Mouse (Mus musculus): Measurements from ENCODE around the gene Strada. TPM values are rescaled to one million over a fixed set of nuclear protein-coding genes. Genes with fewer than 3 reads are reported as not detected.

Gene Strada
- polyA plus RNA-seq, 1 experiment from 2014 or later = 28.8 TPM

DNA sequence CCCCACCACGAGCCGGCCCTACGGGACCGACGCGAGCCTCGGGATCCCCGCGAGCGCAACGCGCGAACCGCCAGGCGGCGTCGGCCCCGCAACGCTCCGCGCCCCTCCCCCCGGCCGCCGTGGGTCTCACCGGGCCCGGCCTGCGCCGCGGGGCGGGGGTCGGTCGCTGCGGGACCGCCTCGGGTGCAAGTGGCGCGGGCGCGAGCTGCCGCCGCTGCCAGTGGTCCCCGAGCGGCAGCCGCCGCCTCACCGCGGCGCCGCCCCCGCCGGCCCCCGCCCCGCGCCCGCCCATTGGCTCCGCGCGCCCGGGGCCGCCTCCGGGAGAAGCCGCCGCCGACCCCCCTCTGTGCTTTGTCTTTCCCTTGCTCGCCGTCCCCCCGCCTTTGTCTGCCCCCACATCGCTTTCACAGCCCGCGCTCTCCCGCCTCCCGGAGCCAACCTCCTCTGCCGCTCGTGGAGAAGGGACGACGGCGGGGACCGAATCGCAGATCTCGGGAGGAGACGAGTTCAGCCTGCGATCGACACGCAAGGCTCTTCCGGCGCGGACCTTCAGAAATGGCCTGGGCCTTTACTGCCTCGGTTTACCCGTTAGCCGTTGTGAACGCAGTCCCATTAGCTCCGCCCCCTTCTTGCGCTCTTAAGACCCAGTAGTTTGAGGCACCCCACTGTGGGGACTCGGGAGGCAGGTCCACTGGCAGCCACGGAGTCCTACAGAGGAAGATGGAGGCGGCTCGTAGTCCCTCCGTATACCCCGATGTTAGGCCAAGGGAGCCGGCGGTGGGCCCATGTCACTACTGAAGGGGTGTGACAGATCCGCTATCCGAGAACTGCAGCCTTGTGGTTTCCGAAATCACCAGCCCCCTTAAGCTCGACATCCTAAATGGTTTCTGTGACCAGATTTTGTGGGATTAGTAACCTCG is 41.8 kb downstream of the Strada start:
- Histone ChIP-seq H3K9me3 (ENCODE audit: control insufficient read depth, low read length) (no peaks in the 10 kb centered on the region), H3K4me2 (ENCODE audit: low read length) (peak overlapping the region; percentile 83), H3K27me3 (replicated peaks; ENCODE audit: control insufficient read depth, insufficient read depth, low read length) (no peaks in the 10 kb centered on the region), H3K27ac (ENCODE audit: low read length) (peak overlapping the region; percentile 95), H3K9ac (replicated peaks; ENCODE audit: low read depth, low read length) (peak overlapping the region; percentile 97), H3K4me3 (replicated peaks; ENCODE audit: low read length) (peak overlapping the region; percentile 79), H3K4me1 (replicated peaks; ENCODE audit: control insufficient read depth, insufficient read depth, low read length) (peaks cover 29% of the 10 kb centered on the region), H3K36me3 (ENCODE audit: control insufficient read depth, insufficient read depth) (peaks cover 20% of the 10 kb centered on the region)
- under 1% methylated on average over 58 of the region's 106 CpGs for whole genome bisulfite sequencing
- peak; percentile 75 for ATAC-seq

DNA sequence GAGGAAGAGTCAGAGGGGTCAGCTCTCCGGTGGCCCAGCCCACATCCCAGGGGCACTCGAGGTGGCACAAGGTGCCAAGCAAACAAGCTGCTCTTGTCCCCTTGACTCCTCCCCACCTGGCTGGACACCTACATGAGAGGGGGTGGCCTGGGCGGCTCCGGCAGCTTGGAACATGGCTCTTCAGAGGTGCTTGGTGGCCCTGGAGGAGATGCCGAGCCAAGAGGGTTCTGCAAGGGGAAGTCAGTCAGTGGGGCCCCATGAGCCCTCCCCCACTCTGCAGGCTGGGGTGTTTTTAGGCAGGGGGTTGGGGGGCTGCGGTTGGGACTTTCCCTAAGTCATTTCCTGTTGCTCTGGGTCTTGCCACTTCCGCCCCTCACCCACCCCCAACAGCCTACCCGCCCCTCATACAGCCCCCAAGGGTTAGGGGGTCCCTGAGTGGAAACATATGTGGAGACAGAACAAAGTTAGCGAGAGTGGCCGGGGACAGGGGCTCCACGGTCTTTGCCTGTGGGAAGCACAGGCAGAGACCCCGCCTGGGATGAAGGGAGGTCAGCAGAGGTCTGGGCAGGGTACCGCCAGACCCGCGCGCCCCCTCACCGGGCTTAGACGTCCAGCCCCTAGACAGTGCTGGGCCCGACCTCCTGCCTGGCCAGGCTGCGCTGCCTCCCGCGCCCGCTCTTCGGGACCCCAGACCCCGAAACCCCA is 42.6 kb downstream of the Strada start:
- H3K4me1 ChIP-seq (replicated peaks; ENCODE audit: control insufficient read depth, insufficient read depth, low read length) = peaks cover 29% of the 10 kb centered on the region
- peak overlapping the region; percentile 83 for H3K4me2 ChIP-seq (ENCODE audit: low read length)
- H3K27me3 ChIP-seq (replicated peaks; ENCODE audit: control insufficient read depth, insufficient read depth, low read length) = no peaks in the 10 kb centered on the region
- 1% methylated on average over 25 of the region's 25 CpGs for WGBS
- H3K9me3 ChIP-seq (ENCODE audit: control insufficient read depth, low read length) = no peaks in the 10 kb centered on the region
- peak overlapping the region; percentile 95 for H3K27ac ChIP-seq (ENCODE audit: low read length)
- H3K4me3 ChIP-seq (replicated peaks; ENCODE audit: low read length) = peak overlapping the region; percentile 79
- peaks cover 25% of the 10 kb centered on the region for H3K36me3 ChIP-seq (ENCODE audit: control insufficient read depth, insufficient read depth)
- peak; percentile 35 for ATAC-seq
- peak overlapping the region; percentile 97 for H3K9ac ChIP-seq (replicated peaks; ENCODE audit: low read depth, low read length)

DNA sequence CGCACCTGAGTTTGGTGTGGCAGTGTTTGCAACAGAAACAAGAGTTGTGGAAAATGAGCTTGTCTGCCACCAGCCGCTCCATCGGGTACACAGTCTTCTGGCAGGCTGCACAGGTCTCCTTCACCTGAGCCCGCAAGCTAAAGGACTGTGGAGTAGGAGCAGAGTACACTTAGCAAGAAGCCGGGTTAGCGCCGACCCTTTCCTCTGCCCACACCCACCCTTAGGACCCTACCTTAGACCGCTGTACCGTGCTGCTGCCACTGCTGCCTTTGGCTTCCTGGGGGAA is 43.1 kb downstream of the Strada start:
- no peak for ATAC-seq
- peak overlapping the region; percentile 83 for H3K4me2 ChIP-seq (ENCODE audit: low read length)
- no peaks in the 10 kb centered on the region for H3K9me3 ChIP-seq (ENCODE audit: control insufficient read depth, low read length)
- peaks cover 29% of the 10 kb centered on the region for H3K4me1 ChIP-seq (replicated peaks; ENCODE audit: control insufficient read depth, insufficient read depth, low read length)
- peak overlapping the region; percentile 95 for H3K27ac ChIP-seq (ENCODE audit: low read length)
- 40% methylated on average over 9 of the region's 9 CpGs for WGBS
- peak overlapping the region; percentile 79 for H3K4me3 ChIP-seq (replicated peaks; ENCODE audit: low read length)
- H3K36me3 ChIP-seq (ENCODE audit: control insufficient read depth, insufficient read depth) = peaks cover 29% of the 10 kb centered on the region
- H3K27me3 ChIP-seq (replicated peaks; ENCODE audit: control insufficient read depth, insufficient read depth, low read length) = no peaks in the 10 kb centered on the region
- H3K9ac ChIP-seq (replicated peaks; ENCODE audit: low read depth, low read length) = peak overlapping the region; percentile 97

DNA sequence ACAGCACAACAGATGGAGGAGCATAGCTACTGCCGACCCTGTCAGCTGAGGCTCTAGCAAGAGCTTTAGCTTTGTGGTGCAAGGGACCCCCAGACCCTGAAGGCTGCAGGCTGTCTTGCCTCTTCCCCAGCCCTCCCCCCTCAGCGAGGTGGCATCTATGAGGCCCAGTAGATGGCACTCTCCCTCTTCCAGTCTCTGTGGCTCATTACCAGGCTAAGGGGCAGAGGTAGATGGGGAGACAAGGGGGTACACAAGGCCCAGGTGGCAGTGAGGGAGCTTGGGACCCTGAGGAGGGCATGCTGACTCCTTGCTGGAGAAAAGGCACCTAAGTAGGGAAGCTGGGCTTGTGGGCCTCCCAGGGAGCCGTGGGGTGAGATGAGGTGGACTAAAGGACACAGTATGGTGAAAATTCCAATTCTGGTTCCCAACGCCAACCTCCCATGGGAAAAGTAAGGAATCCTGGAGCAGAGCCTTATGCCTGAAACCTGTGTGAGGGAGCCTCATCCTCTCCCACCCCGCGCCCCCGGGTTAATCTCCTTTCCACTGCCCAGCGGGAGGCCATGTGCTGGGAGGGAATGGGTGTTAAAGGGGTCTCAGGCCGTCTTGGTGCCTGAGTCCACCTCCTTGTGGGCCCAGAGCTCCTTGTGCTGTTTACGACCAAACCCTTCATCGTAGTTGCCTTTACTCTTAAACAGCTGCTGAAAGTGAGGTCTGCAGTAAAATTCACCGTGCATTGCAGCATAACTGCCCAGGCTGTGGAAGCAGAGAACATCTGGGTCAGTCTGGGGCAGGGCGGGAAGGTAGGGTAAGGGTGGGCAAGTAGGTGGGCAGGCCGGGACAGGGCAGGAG is 43.7 kb downstream of the Strada start:
- Histone ChIP-seq H3K4me1 (replicated peaks; ENCODE audit: control insufficient read depth, insufficient read depth, low read length) (peaks cover 29% of the 10 kb centered on the region), H3K27me3 (replicated peaks; ENCODE audit: control insufficient read depth, insufficient read depth, low read length) (no peaks in the 10 kb centered on the region)
- 51% methylated on average over 14 of the region's 14 CpGs for WGBS

DNA sequence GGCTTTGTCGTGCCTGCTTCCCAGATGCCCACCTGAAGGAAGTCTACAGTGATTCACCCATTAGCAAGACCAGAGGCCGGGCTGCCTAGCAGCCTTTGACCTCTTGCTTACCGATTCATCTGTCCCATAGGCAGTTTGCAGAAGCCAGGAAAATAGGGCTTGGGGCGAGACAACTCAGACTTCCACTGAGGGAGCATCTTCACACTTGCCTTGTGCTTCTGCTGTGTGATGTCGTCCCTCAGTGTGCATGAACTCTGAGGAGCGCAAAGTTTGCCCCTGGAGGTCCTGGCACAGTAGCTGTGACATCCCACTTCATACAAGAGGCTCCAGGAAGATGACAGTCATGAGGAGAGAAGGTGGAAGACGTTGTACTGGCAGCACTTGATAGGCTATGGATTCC is 44.8 kb downstream of the Strada start:
- no peaks in the 10 kb centered on the region for H3K27me3 ChIP-seq (replicated peaks; ENCODE audit: control insufficient read depth, insufficient read depth, low read length)
- WGBS = 94% methylated on average over 7 of the region's 7 CpGs
- peaks cover 27% of the 10 kb centered on the region for H3K36me3 ChIP-seq (ENCODE audit: control insufficient read depth, insufficient read depth)
- H3K27ac ChIP-seq (ENCODE audit: low read length) = no peak overlapping the region
- H3K4me1 ChIP-seq (replicated peaks; ENCODE audit: control insufficient read depth, insufficient read depth, low read length) = peaks cover 29% of the 10 kb centered on the region
- H3K4me2 ChIP-seq (ENCODE audit: low read length) = no peak overlapping the region
- H3K9me3 ChIP-seq (ENCODE audit: control insufficient read depth, low read length) = no peaks in the 10 kb centered on the region
- H3K4me3 ChIP-seq (replicated peaks; ENCODE audit: low read length) = no peak overlapping the region
- H3K9ac ChIP-seq (replicated peaks; ENCODE audit: low read depth, low read length) = no peak overlapping the region
- no peak for ATAC-seq

More for the DNA sequence above, 43.7 kb downstream of the Strada start:
- ATAC-seq = no peak
- Histone ChIP-seq H3K27ac (ENCODE audit: low read length) (peak overlapping the region; percentile 1; the same call in 1 of the 2 replicates), H3K36me3 (ENCODE audit: control insufficient read depth, insufficient read depth) (peaks cover 25% of the 10 kb centered on the region), H3K9ac (replicated peaks; ENCODE audit: low read depth, low read length) (peak overlapping the region; percentile 97; the same call in 1 of the 2 replicates), H3K9me3 (ENCODE audit: control insufficient read depth, low read length) (no peaks in the 10 kb centered on the region), H3K4me3 (replicated peaks; ENCODE audit: low read length) (peak overlapping the region; percentile 79), H3K4me2 (ENCODE audit: low read length) (peak overlapping the region; percentile 83)

DNA sequence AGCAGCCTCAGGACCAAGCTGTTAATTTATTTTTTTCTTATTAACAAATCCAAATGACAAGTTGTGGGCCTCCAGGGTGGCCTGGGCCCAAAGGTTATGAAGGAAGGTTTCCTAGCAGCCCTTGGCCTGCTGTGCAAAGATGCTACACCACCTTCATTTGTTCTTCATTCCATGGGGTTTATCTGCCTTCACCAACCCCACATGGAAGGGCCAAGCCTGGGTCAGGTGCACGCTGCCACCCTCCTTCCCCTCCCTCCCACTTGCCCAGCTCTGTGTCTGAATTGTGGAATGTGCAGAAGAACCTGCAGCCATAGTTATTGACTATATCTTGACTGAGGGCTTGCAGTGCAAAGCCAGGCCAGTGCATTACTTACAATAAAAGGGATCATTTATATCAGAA is 45.7 kb downstream of the Strada start:
- no peaks in the 10 kb centered on the region for H3K27me3 ChIP-seq (replicated peaks; ENCODE audit: control insufficient read depth, insufficient read depth, low read length)
- H3K4me1 ChIP-seq (replicated peaks; ENCODE audit: control insufficient read depth, insufficient read depth, low read length) = peaks cover 27% of the 10 kb centered on the region
- no peak overlapping the region for H3K4me2 ChIP-seq (ENCODE audit: low read length)
- WGBS = 83% methylated on average over 1 of the region's 1 CpGs
- H3K9ac ChIP-seq (replicated peaks; ENCODE audit: low read depth, low read length) = no peak overlapping the region
- H3K9me3 ChIP-seq (ENCODE audit: control insufficient read depth, low read length) = no peaks in the 10 kb centered on the region
- H3K36me3 ChIP-seq (ENCODE audit: control insufficient read depth, insufficient read depth) = peaks cover 35% of the 10 kb centered on the region
- ATAC-seq = no peak
- no peak overlapping the region for H3K4me3 ChIP-seq (replicated peaks; ENCODE audit: low read length)
- no peak overlapping the region; the same call in 1 of the 2 replicates for H3K27ac ChIP-seq (ENCODE audit: low read length)

DNA sequence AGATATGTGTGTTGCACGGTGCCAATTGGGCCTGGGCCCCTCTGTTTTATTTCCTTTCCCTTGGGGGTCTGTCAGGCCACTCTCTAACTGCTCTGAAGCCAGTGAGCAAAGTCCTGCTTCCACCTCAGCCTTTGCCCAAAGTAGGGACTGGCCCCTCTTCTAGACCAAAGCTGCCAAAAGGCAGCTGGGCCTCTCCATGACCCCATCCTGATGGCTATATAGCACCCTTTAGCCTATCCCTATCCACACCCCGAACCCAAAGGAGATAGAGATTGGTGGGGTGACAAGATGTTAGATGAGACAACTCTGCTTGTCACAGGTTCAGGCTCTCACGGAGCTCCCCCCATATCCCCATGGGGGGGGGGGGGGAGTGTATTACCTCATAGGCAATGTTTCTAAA is 46.2 kb downstream of the Strada start:
- Histone ChIP-seq H3K4me2 (ENCODE audit: low read length) (no peak overlapping the region), H3K36me3 (ENCODE audit: control insufficient read depth, insufficient read depth) (peaks cover 39% of the 10 kb centered on the region), H3K9ac (replicated peaks; ENCODE audit: low read depth, low read length) (no peak overlapping the region), H3K9me3 (ENCODE audit: control insufficient read depth, low read length) (no peaks in the 10 kb centered on the region), H3K4me1 (replicated peaks; ENCODE audit: control insufficient read depth, insufficient read depth, low read length) (peaks cover 22% of the 10 kb centered on the region), H3K27ac (ENCODE audit: low read length) (no peak overlapping the region), H3K27me3 (replicated peaks; ENCODE audit: control insufficient read depth, insufficient read depth, low read length) (no peaks in the 10 kb centered on the region), H3K4me3 (replicated peaks; ENCODE audit: low read length) (no peak overlapping the region)
- 70% methylated on average over 3 of the region's 3 CpGs for WGBS
- ATAC-seq = no peak

DNA sequence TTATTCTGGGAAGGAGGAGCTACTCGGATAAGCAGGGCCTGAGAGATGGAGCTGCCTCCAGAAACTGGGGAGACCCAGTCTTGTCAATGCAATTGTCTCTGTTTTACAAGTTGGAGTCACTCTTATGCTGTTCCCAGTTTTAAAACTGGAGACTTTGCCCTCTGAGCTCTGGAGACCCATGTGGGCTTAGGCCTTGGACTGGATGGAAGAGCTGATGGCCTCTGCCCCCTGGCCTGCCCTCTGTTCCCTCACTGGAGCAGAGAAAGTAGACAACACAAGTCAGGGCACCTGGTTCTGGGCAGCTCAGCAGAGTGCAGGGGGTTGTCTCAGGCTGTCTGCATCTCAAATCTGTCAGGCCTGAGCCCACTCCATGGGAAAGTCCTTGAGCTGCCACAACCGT is 47.2 kb downstream of the Strada start:
- peaks cover 21% of the 10 kb centered on the region for H3K4me1 ChIP-seq (replicated peaks; ENCODE audit: control insufficient read depth, insufficient read depth, low read length)
- no peak for ATAC-seq
- no peaks in the 10 kb centered on the region for H3K27me3 ChIP-seq (replicated peaks; ENCODE audit: control insufficient read depth, insufficient read depth, low read length)
- no peak overlapping the region for H3K9ac ChIP-seq (replicated peaks; ENCODE audit: low read depth, low read length)
- H3K4me2 ChIP-seq (ENCODE audit: low read length) = no peak overlapping the region
- 81% methylated on average over 2 of the region's 2 CpGs for WGBS
- H3K27ac ChIP-seq (ENCODE audit: low read length) = no peak overlapping the region; the same call in 1 of the 2 replicates
- H3K9me3 ChIP-seq (ENCODE audit: control insufficient read depth, low read length) = no peaks in the 10 kb centered on the region
- H3K4me3 ChIP-seq (replicated peaks; ENCODE audit: low read length) = no peak overlapping the region
- H3K36me3 ChIP-seq (ENCODE audit: control insufficient read depth, insufficient read depth) = peaks cover 39% of the 10 kb centered on the region

DNA sequence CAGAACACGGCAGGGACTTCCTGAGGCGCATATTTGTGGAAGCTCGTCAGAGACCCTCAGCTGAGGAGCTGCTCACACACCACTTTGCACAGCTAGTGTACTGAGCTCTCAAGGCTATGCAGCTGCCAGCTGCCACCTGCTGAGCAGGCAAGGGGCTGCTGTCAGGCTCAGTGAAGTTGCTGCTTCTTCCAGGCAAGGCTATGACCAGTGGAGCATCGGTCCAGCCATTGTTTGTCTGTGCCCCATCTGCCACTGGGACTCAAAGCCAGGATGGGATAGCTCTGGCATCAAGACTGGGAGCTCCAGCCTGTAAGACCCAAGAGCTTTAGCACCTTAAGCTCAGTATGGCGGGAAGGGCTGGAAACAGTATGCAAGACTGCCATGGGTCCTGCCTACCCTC is 47.9 kb downstream of the Strada start:
- H3K27ac ChIP-seq (ENCODE audit: low read length) = no peak overlapping the region
- H3K4me1 ChIP-seq (replicated peaks; ENCODE audit: control insufficient read depth, insufficient read depth, low read length) = peaks cover 17% of the 10 kb centered on the region
- H3K9ac ChIP-seq (replicated peaks; ENCODE audit: low read depth, low read length) = no peak overlapping the region
- H3K36me3 ChIP-seq (ENCODE audit: control insufficient read depth, insufficient read depth) = peaks cover 39% of the 10 kb centered on the region
- no peaks in the 10 kb centered on the region for H3K9me3 ChIP-seq (ENCODE audit: control insufficient read depth, low read length)
- no peak overlapping the region for H3K4me2 ChIP-seq (ENCODE audit: low read length)
- WGBS = 76% methylated on average over 5 of the region's 5 CpGs
- no peak overlapping the region for H3K4me3 ChIP-seq (replicated peaks; ENCODE audit: low read length)
- H3K27me3 ChIP-seq (replicated peaks; ENCODE audit: control insufficient read depth, insufficient read depth, low read length) = no peaks in the 10 kb centered on the region
- ATAC-seq = no peak

Measured in forebrain, embryonic 16.5 days (tissue).